Mouse (Mus musculus) T-cell, adult 2 months (primary cell): Measurements from ENCODE around the gene AC109138.7.
"Not testable (repeated sequence)": the region's sequence is repeated elsewhere in the genome, so short reads cannot be mapped to it uniquely, and the experiment has no call there.

ENCODE experiments used
- DNase-seq: peaks from one replicate; pipeline ENCODE4 v3.0.0; 2022; ENCODE audit warnings: low spot score

Gene AC109138.7

GRCm38 (mm10) chr19:4218784-4219183 is 4.6 kb downstream of the AC109138.7 start:
- peak; percentile 73 for DNase-seq

- DNase-seq = no peak
Observed at GRCm38 (mm10) chr19:4219943-4220342, 5.8 kb downstream of the AC109138.7 start.

- DNase-seq = no peak
Observed at GRCm38 (mm10) chr19:4220416-4220815, 6.3 kb downstream of the AC109138.7 start.

GRCm38 (mm10) chr19:4220957-4221743 is 7.0 kb downstream of the AC109138.7 start:
- peak; percentile 51 for DNase-seq

- no peak for DNase-seq
Observed at GRCm38 (mm10) chr19:4222165-4222564, 8.0 kb downstream of the AC109138.7 start.

- peak; percentile 55 for DNase-seq
Observed at GRCm38 (mm10) chr19:4226779-4227178, 12.6 kb downstream of the AC109138.7 start.

GRCm38 (mm10) chr19:4227446-4227845 is 13.3 kb downstream of the AC109138.7 start:
- peak; percentile 59 for DNase-seq

- DNase-seq = peak; percentile 69
Observed at GRCm38 (mm10) chr19:4227894-4228678, 13.9 kb downstream of the AC109138.7 start.

- no peak for DNase-seq
Observed at GRCm38 (mm10) chr19:4228891-4229290, 14.7 kb downstream of the AC109138.7 start.

- DNase-seq = no peak
Observed at GRCm38 (mm10) chr19:4229451-4230076, 15.4 kb downstream of the AC109138.7 start.

- DNase-seq = no peak
Observed at GRCm38 (mm10) chr19:4230415-4230814, 16.3 kb downstream of the AC109138.7 start.

GRCm38 (mm10) chr19:4231253-4232185 is 17.4 kb downstream of the AC109138.7 start, which contains the start of gene Pold4:
TSS of gene Pold4 (plus strand) at chr19:4231899.
- DNase-seq = peak; percentile 94

- no peak for DNase-seq
Observed at GRCm38 (mm10) chr19:4232186-4232572, 18.0 kb downstream of the AC109138.7 start.

GRCm38 (mm10) chr19:4232651-4233050 is 18.5 kb downstream of the AC109138.7 start:
- DNase-seq = no peak

- no peak for DNase-seq
Observed at GRCm38 (mm10) chr19:4234548-4234947, 20.4 kb downstream of the AC109138.7 start.

- no peak for DNase-seq
Observed at GRCm38 (mm10) chr19:4240247-4240668, 26.1 kb downstream of the AC109138.7 start.

GRCm38 (mm10) chr19:4242416-4242815 is 28.3 kb downstream of the AC109138.7 start:
- DNase-seq = no peak

- no peak for DNase-seq
Observed at GRCm38 (mm10) chr19:4244775-4245174, 30.6 kb downstream of the AC109138.7 start.

GRCm38 (mm10) chr19:4247010-4247409 is 32.9 kb downstream of the AC109138.7 start:
- DNase-seq = peak; percentile 27

GRCm38 (mm10) chr19:4248683-4249082 is 34.5 kb downstream of the AC109138.7 start:
- DNase-seq = not testable (repeated sequence)

- DNase-seq = no peak
Observed at GRCm38 (mm10) chr19:4254230-4254629, 40.1 kb downstream of the AC109138.7 start.
